Mouse (Mus musculus): Measurements from ENCODE around the gene Slc36a1.

DNA sequence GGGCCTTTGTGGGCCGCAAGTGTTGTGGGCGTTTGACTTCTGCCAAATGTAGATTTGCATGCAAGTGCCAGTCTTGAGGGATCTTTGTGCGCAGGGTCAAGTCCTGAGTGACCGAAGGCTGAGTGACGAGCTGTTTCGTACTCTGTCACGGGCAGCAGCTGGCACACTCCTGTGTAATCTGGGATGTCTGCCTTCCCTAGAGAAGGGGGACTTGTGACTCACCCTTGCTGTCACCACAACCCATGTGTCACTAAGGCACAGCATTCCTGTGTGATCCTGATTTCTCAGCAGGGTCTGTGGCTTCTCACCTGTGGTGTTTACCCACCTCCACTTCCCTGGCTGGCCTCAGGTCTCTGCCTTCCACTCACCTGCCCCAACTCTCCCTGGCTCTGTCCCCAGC, 13.7 kb downstream of the Slc36a1 start:
- no peak for TF ChIP-seq CTCF (IDR thresholded peaks at IDR 0.05; ENCODE audit: extremely low read depth, insufficient read length, insufficient replicate concordance, low read depth, low read length)
- no peak for TF ChIP-seq POLR2A (IDR thresholded peaks at IDR 0.05; ENCODE audit: low read depth, low read length)

Measured in small intestine, adult 2 months (tissue).